In the genomic region with DNA sequence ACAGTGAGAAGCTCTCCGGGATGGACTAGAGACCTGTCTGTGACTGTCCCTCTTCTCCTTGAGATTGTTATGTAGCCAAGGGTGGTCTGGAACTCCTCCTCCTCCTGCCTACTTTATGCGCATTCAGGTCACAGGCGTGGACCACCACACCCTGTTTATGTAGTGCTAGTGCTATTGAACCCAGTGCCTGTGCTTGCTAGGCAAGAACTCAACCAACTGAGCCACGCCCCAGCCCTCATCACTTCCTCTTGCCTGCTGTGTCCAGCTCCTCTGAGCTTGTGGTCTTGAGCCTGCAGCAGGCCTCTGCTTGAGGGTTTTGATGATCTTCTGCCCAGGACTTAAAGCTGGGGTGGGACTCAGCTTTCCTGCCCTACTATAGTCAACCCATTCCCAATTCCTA, we compare ENCODE assay signal across 14 mouse cellular contexts.
"Had no signal": no experiment of that assay in that cellular context is flagged by ENCODE, and none has a peak within 500 bp of the region (broad histone marks: within the 10 kb centered on the region; RNA-seq: fewer than 3 reads in every experiment).

No protein-coding gene starts in this region.

- H3K4me2 ChIP-seq: limb, embryonic 15.5 days; liver, embryonic 12.5 days; lung, embryonic 14.5 days; midbrain, embryonic 12.5 days; neural tube, embryonic 15.5 days had no signal

- H3K4me3 ChIP-seq: layer of hippocampus, adult 2 months; left cerebral cortex, adult 2 months; limb, embryonic 15.5 days; liver, embryonic 12.5 days; midbrain, embryonic 12.5 days; myocyte; neural tube, embryonic 15.5 days had no signal

- H3K27ac ChIP-seq: layer of hippocampus, adult 2 months; left cerebral cortex, adult 2 months; limb, embryonic 15.5 days; liver, embryonic 12.5 days; midbrain, embryonic 12.5 days; neural tube, embryonic 15.5 days had no signal

- H3K4me1 ChIP-seq: limb, embryonic 15.5 days; liver, embryonic 12.5 days; midbrain, embryonic 12.5 days; neural tube, embryonic 15.5 days had no signal

- H3K9ac ChIP-seq: limb, embryonic 15.5 days; liver, embryonic 12.5 days; lung, embryonic 14.5 days; midbrain, embryonic 12.5 days; neural tube, embryonic 15.5 days had no signal

- H3K9me3 ChIP-seq: limb, embryonic 15.5 days; liver, embryonic 12.5 days; midbrain, embryonic 12.5 days; neural tube, embryonic 15.5 days had no signal

- H3K27me3 ChIP-seq: limb, embryonic 15.5 days; liver, embryonic 12.5 days; midbrain, embryonic 12.5 days; neural tube, embryonic 15.5 days had no signal

- ATAC-seq: intestine, postnatal 0 days; liver, embryonic 12.5 days had no signal

- DNase-seq: kidney, adult 8-10 months; kidney, postnatal 36 days; lung, embryonic 14.5 days; lung, postnatal 10 days; thymus, adult 18-20 months; thymus, postnatal 14 days had no signal
